Mouse (Mus musculus) gastrocnemius, postnatal 25 days (tissue): ENCODE results near the gene Ank2. TPM values are rescaled to one million over a fixed set of nuclear protein-coding genes. Genes with fewer than 3 reads are reported as not detected.

Experiments
- DNase-seq: peaks from one replicate; pipeline ENCODE4 v3.0.0; 2022
- long read RNA-seq, 2 experiments: library from polyadenylated mRNA; stranded (forward); transcript quantifications; one replicate each; pipeline ENCODE4 v2.0.0; 2021
- total RNA-seq, 2 experiments: library from RNA; stranded (reverse); gene quantifications; 1 replicate in 1 of 2; 2 replicates in 1 of 2; pipeline ENCODE4 v1.2.3; 2021

The Ank2 gene
- total RNA-seq: 10 to 100 TPM; 93.4 to 95.2 TPM
- long read RNA-seq, experiment 1, partial matches to known transcripts: 0 of 5 reads
- long read RNA-seq, experiment 1, other reads (novel, unspliced or antisense): 3 of 5 reads
- long read RNA-seq, experiment 2, partial matches to known transcripts: 1 of 6 reads
- long read RNA-seq, experiment 2, other reads (novel, unspliced or antisense): 3 of 6 reads

DNA sequence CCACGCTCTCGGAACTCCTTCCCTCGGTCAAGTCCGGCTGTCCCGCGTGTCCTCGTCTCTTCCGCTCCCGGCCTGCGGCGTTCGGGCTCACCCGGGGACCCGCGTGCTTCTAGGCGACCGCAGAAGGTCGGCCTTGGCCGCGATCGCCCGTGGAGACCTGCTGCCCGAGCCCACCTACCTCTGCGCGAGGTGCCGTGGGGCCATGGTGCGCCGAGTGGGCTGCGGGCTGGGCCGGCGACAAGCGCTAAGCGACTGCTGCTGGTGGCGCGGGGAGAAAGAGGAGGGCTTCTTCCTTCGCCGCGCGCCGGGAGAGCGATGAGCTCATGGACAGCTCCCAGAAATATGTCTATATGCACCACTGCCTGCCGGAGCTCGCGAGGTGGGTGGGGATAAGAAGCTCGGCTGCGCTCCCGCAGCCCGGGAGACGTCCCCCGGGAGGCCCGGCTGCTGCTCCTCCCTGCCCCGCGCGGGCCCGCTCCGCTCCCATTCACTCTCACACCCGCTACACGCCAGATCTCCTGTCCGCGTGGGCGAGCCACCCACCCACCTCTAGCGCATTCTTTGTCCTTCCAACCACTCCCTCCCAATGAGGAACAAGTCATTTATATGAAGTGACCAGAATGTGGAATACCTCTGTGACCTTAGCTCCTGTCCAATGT is at the start of gene Ank2:
TSS of gene Ank2 (minus strand) at position 609 of the 659 bp plus-strand sequence.
- DNase-seq: peak; percentile 12

DNA sequence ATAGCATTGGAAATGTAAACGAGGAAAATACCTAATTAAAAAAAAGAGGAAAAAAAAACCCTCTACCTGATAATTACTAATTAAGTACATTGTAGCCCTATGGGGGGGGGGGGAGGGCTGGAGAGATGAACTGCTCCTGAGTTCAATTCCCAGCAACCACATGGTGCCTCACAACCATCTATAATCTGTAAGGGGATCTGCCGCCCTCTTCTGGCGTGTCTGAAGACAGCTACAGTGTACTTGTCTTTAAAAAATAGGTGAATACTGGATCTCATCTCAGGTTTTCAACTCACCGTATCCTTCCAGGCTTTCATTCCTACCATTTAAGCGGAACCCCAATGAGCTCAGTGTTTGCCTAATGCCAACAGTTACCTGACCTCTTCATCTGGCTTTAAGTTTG is 48.7 kb upstream of the Ank2 start:
- DNase-seq: no peak

DNA sequence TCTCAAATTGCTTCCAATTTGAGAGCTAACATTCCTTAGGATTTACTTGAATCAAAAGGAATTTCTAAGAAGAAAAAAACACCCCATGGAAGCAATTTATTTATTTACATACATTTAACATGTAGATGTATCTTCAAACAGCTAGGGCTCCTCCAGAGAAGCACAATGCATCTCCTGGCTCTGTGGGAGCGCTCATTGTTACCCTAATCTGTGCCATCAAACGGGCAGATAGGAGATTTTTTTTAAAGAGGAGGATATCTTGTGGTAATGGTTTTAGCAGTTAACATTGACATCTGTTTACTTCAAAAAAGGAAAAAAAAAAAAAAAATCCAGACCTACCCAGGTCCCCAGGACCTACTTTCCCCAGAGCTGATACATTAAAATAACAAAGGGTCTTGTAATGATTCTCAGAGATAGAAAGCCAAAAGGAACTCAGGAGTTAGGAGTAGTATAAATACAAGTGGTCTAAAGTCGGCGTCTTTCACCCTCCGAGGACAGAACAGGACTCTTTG is 45.5 kb upstream of the Ank2 start:
- DNase-seq: no peak

DNA sequence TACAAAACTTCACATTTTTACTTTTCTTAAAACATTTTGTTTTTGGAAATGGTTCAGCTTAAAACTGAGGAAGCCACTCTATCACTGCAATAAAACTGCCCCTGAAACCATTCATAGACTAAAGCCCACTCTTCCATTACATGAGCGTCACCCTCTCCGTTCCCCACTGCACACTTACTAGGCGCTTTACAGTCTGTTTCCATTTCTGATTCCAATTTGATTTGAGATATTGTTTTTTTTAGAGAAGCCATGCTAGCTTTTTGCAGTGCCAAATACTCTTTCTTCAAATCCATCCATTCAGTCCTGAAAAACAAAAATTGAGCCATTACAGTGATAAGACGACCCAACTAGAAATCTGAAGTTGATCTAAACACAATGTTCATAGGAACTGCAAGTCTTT is 44.8 kb upstream of the Ank2 start:
- DNase-seq: no peak

DNA sequence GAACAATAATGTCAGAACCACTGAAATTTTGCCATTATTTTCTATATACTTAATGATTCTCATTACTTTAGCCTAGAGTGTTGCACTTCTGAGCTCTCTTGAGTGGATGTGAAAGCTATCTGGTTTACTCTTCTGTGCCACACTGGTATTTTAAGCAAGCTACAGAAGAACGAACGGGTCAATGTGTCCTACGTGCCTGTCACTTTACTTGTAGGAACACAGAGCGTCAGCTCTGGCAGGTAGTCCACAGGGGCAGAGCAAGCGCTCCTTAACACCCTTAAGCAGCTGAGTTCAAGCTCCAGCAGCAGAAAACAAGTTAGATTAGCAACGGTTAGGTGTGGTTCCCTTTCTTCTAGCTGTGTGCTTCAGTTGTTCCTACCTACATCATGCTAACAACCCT is 40.0 kb upstream of the Ank2 start:
- DNase-seq: no peak

DNA sequence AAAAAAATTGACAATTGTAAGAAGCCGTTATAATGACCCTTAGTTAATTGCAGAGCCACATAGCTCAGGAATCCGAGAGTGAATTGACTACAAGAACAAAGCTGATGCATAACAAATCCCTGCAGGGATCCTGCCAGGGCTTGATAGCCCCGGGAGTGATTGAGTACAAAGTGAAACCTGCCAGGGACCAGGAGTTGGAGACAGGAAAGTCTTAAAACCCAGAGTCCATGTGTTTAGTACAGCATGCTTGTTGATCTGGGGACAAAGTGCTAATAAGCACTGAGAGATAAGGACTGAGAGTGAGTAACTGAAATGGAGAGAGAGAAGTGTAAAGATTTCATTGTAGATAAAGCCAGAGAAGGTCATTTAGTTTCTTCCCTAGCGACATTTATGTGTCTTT is 31.1 kb upstream of the Ank2 start:
- no peak for DNase-seq

DNA sequence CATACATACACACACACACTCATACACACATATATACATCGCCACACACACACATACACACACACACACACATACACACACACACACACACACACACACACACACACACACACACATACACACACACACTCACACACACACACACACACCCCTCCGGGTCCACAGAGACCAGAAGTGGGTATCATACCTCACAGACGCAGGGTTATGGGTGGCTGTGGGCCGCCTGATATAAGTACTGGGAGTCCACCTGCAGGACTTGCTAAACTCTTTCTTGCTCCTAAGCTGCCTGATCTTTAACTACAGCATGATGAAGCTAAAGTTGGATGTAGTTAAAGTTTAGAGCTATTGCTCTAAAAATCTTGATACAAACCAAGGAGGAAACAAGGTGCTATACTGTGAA is 30.7 kb upstream of the Ank2 start:
- no peak for DNase-seq

DNA sequence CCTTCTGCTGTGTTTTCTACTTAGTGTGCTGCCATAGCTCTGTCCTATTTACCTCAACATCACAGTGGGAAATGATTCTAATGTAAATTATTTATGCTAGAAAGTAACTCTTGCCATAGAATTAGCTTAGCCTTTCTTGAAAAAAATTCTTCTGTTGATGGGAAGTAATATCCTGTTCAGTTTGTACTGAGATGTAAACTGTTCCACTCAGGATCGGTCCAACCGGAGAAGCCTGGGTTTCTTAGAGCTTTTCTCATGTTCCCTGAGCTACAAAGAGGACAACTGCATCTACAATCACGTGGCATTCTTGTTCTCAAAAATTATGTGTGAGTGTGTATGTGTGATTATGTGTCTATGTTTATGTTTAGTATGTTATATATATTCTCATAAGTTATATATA is 30.1 kb upstream of the Ank2 start:
- DNase-seq: no peak

DNA sequence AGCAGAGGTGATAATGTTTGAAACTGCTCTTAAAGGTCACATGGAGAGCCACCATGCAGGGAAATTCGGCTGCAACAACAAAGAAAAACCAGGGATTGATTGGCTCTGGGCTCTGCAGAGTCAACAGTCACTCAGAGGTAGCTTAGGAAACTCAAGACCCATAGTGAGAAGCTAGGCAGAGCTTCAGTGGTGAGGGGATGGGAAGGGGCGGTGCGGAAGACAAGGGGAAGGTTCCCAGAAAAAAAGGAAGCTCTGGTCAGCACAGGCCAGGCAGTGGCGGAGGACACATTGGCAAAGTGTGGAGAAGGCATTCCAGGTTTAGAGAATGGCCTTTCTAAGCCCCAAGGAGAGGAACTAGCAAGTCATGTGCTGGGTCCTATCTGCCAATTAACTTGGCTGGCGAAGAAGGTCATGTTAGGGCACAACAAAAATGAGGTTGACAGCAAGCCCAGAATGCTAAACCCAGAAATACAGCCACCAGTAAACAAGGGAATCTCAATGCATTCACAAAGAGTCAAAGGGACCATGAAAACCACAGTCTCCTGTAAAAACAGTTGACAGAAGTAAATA is 28.4 kb upstream of the Ank2 start:
- peak; percentile 23 for DNase-seq

DNA sequence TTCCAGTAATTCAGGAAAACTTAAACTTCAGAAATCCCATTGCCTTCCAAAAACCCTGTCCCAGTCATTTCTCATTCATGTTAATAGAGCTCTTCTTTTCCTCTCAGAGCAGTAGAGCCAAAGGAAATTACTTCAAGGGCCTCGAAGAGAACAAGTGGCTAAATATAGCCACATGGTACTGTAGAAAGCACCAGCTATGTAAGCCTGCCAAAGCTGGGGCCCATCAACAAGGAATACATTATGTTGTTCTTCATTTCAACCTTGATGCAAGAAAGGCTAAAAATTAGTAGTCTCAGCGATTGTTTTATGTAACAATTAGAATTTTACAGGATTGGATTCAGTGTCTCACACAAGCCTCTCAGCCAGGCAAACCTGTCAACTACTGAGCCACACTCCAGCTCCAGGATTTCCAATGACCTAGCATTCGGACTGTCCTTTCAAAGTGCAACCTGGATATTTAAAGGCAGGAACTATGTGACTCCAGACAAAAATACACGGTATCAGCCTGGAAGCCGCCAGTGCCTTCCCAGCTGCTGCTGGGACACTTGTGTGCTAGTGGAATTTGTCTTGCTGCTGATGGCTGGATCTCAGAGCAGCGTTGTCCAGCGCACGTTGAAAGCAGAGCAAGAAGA is 26.2 kb upstream of the Ank2 start:
- peak; percentile 10 for DNase-seq

DNA sequence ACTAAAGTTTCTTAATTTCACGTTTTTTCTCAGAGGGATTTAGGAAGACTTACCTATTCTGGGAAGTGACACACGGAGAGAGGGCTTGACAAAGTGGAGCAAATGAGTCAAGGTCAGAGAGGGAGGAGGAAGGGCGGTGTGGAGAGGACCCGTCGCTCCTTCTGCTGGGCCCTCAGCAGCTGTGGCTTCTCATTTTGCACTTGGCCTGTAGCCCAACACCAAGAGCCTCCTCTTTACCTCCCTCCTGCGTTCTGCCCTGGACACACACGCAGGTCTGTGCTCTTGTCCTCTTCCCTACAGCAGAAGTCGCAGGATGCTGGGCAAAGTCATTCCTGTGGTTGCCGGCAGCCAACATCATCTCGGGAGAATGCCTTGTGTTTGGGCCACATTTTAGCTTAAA is 22.0 kb upstream of the Ank2 start:
- peak; percentile 23 for DNase-seq

DNA sequence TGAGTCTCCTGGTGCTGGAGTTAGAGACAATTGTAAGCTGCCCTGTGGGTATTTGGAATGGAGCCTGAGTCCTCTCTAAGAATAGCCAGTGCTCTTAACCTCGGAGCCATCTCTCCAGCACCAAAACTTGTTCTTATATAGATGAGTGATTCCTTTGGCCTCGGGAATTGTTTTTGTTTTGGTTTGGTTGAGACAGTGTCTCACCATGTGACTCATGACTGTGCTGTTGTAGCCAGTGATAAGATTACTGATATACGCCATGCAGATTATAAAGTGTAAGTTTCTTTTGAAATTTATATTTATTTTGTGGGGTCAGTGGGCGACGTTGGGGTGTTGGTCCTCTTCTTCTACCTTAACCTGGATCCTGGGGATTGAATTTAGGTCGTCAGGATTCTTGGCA is 21.1 kb upstream of the Ank2 start:
- no peak for DNase-seq

DNA sequence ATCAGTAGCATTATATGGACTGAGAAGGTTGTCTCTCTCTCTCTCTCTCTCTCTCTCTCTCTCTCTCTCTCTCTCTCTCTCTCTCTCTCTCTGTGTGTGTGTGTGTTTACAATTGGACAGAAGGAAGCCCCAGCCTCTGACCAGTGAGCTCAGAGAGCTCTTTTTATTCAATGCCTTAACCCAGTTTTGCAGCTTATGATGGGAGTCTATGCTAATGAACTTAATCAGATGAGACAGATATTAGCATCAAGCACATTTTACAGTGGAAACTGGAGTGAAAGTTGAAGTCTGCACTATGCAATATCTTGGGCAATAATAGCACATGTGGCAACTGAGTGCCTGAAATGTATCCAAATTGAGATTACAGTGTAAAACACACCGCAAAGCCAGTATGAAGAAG is 16.1 kb upstream of the Ank2 start:
- no peak for DNase-seq

DNA sequence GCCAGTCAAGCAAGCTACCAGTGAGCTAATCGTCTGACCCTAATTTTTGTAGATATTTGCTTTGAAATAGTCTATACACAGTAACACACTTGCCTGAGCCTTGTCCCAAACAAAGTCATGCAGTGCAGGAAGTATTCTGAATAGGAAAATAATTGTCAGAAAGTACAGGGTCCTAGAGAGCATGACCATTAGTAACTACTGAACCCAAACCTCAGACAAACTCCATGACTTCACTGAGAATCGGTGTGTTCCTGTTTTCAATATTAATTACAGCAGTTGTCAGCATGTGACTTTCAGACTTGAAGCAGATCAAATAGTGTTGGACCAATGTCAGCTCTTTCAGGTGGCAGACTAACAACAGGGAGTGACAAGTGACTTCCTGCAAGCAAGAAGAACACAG is 14.5 kb upstream of the Ank2 start:
- DNase-seq: no peak

DNA sequence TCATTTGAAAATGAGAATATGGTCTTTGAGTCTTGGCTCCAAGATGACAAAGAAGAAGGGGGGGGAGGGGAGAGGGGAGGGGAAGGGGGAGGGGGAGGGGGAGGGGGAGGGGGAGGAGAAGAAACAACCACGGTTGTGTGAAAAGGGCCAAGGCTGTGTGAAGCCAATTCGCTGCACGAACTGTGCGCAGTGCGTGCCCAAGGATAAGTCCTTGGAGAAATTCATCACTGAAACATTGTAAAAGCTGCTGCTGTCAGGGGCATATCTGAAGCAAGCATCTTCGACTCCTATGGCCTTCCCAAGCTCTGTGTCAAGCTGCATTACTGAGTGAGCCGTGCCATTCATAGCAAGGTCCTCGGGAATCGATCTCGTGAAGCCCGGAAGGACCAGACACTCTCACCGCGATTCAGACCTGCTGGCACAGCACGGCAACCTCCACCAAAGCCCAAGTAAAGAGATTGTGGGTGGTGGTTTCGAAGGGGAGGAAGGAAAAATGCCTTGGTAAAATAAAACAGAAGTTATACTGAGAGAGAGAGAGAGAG is 13.7 kb upstream of the Ank2 start:
- DNase-seq: no peak

DNA sequence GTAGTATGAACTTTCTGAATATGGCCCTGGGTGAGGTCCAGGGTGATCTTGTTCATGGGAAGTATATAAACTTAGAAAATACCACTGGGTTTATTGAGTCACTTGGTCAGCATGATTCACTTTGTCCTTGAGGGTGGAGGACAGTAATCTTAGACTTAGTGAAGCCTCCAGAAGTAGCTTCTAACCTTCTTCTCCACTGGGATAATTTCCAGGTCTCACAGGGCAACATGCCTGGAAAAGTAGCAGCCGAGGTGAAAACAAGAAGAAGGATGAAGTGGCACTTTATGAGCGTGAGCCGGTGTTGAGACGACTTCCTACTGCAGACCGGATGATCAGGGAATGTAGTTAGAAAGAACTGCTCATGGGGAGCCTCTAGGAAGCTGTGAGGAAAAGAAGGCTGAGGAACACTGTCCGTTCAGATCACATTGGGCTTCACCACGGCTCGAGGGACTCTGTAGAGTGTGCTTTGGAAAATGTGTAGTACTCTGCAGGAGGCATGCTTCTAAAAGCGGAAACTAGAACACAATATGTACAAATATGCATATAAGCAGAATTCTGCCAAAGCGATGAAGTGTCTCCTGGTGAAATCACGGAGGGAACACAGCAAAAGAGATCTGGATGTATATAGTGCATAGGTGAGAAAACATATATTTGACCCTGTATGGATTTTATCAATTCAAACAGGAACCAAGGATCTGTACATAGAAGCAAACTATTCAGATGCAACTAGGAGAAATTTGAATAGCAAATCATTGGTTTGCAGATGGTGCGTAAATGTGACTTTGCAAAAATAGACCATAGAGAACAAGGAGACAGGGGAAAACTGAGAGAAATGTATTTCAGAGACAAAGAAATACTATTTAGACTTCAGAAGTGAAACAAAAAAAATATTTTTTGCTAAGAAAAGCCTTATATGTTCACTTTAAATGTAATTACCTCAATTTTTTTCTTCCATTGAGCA is 12.9 kb upstream of the Ank2 start:
- peak; percentile 39 for DNase-seq

DNA sequence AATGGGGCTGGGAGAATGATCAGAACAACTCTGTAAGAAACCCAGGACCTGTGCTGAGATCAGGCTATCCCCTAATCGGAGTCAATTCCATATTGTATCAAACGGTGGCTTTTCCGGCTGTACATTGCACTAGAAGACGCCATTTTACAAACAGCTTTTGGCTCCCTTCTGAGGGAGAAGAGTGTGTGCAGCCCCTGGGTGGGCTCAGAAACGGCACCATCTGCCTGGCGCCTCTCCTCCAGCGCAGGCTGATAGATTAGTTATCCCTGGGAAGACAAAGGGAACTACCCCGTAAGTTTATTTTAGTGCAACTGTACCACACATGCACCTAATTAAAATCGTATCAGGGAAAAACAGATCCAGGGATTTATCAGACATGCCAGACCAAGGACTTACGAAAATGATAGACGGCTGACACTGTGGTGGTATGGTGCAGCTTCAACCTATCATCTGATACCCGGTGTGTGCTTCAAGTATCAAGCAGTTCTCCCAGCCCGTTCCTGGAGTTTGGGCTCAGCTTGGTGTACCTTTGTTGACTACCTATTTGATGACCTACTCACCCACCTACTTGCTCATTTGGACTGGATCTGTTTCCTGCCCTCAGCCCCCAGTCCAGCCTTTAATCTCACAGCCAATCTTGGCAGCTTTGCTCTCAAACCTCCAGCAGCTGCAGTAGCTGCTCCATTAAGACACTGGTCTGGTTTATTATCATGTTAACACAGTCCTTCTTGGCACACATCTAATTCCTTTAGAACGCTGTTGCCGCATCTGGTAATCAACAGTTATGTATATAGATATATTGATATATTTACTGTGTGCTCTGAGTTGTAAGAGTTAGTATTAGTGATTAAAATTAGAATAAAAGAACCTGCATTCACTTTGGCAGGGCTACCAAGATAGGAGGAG is 9.0 kb upstream of the Ank2 start:
- no peak for DNase-seq

DNA sequence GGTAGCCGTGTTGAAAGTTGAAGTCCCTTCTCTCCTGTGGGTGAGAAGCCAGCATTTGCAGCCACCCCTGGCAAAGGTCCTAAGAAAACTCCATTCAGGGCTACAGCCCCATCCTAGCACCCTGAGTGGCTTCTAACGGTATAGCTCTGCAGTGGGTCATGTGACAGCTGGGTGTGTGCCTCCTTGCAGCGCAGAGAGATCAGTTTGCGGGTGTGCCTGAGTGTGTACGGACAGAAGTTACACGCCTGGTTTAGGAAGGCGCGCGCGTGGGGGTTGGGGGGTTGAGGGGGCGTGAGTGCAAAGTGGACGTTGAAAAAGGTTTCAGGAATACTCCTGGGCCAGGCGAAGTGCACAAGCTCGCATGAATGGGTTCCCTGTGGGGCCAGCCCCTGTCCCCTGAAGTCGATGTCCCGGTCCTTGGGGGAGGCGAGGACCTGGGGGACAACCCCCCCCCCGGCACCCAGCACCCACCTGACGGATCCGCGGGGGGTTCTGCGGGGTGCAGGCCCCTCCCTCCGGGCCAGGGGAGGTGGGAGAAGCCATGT is 881 bp downstream of the Ank2 start:
- no peak for DNase-seq

DNA sequence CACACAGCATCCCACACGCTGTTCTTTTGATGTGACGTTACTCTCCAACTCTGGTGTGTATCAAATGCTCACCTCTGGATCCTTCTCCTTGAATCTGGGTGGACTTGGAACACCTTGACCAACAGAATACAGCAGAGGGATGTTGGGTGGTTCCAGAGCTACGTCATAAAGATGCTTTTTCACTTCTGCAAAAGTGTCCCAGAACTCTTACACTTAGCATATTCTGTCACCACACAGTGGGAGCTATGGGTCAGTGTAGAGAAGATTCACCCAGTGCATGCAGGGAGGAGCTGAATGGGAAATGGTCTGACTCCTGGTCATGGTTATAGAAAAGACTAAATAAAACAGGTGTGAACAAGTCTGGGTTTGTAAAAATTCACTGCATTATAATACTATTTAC is 6.5 kb downstream of the Ank2 start:
- no peak for DNase-seq

DNA sequence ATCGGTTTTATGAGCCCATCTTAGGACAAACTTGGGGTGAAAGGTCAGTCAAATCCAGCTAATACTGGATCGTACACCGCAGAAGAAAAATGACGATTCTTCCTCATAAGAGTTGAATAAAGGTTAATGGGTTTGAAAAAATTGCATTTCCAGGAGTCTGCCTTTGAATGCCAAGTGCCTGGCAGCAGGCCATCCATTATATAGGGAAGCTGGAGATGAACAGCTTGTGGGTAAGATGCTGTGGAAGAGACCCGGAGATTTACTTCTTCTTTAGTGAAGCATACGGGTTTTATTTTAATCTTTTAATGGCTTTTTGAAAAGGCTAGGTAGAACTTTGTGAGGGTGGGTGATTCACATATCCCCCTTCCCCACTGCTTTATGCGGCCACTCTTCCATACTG is 11.8 kb downstream of the Ank2 start:
- DNase-seq: no peak

DNA sequence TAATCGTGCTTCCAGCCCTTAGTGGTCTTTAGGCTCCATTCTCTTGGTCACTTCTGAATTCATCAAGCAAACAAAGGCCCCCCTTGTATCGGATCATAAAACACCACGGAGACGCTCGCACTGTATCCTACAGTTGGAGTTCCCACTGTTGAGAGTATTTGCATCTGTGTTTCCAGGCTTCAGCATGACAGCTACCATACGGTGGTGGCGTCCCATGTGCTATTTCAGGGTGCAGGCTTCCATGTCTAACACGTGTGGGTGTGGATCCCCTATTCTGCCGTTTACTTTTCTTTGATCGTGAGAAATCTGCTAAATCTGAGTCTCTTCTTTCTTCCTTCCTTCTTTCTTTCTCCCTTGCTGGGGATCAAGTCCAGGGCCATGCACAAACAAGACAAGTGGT is 14.0 kb downstream of the Ank2 start:
- DNase-seq: no peak
